Mouse (Mus musculus) neural tube, embryonic 15.5 days (tissue): Measurements from ENCODE around the gene Spred2. TPM values are rescaled to one million over a fixed set of nuclear protein-coding genes. Genes with fewer than 3 reads are reported as not detected.

Source experiments
- ATAC-seq: fragments of 200-750 bp; cut with Nextera tagmentation; 2 replicates; pipeline ENCODE4 v1.8.0; 2017; ENCODE audit warnings: mild to moderate bottlenecking, moderate TSS enrichment, moderate library complexity; ENCODE audit not compliant: low FRiP score
- H3K27ac ChIP-seq: fragments of 300-500 bp; sonication (generic); replicated peaks from 2 replicates; pipeline ENCODE4 v1.5.1; 2015; ENCODE audit warnings: mild to moderate bottlenecking, inconsistent platforms
- H3K27me3 ChIP-seq: fragments of 300-500 bp; sonication (generic); replicated peaks from 2 replicates; pipeline ENCODE4 v1.6.1; 2015; ENCODE audit warnings: inconsistent platforms
- H3K36me3 ChIP-seq: fragments of 300-500 bp; sonication (generic); 2 replicates; pipeline ENCODE4 v1.6.1; 2015; ENCODE audit warnings: inconsistent platforms
- H3K4me1 ChIP-seq: fragments of 300-500 bp; sonication (generic); 2 replicates; pipeline ENCODE4 v1.6.1; 2015; ENCODE audit warnings: inconsistent platforms
- H3K4me2 ChIP-seq: fragments of 300-500 bp; sonication (generic); 2 replicates; pipeline ENCODE4 v1.6.1; 2015; ENCODE audit warnings: inconsistent platforms, mild to moderate bottlenecking, moderate library complexity
- H3K4me3 ChIP-seq: fragments of 300-500 bp; sonication (generic); replicated peaks from 2 replicates; pipeline ENCODE4 v1.5.1; 2015; ENCODE audit warnings: mild to moderate bottlenecking, inconsistent platforms
- H3K9ac ChIP-seq: fragments of 300-500 bp; sonication (generic); replicated peaks from 2 replicates; pipeline ENCODE4 v1.6.1; 2015; ENCODE audit warnings: mild to moderate bottlenecking, inconsistent platforms
- H3K9me3 ChIP-seq: fragments of 300-500 bp; sonication (generic); replicated peaks from 2 replicates; pipeline ENCODE4 v1.6.1; 2016; ENCODE audit warnings: inconsistent platforms
- WGBS: fragments of 180-500 bp; shearing (Covaris S2); methylation state at CpG from one replicate; pipeline ENCODE4 v1.1.7; 2015; ENCODE audit warnings: mixed read lengths; 5-methylcytosine and 5-hydroxymethylcytosine counted together
- polyA plus RNA-seq: library from polyadenylated mRNA; unstranded; fragments of >200 nt; fragmentation: Nextera tagmentation; extraction: Ambion mirVana; gene quantifications from 2 replicates; pipeline ENCODE4 v1.2.1, GENCODE M21; 2015

The Spred2 gene
- 7.2 and 8.4 TPM in 2 replicates for polyA plus RNA-seq

DNA sequence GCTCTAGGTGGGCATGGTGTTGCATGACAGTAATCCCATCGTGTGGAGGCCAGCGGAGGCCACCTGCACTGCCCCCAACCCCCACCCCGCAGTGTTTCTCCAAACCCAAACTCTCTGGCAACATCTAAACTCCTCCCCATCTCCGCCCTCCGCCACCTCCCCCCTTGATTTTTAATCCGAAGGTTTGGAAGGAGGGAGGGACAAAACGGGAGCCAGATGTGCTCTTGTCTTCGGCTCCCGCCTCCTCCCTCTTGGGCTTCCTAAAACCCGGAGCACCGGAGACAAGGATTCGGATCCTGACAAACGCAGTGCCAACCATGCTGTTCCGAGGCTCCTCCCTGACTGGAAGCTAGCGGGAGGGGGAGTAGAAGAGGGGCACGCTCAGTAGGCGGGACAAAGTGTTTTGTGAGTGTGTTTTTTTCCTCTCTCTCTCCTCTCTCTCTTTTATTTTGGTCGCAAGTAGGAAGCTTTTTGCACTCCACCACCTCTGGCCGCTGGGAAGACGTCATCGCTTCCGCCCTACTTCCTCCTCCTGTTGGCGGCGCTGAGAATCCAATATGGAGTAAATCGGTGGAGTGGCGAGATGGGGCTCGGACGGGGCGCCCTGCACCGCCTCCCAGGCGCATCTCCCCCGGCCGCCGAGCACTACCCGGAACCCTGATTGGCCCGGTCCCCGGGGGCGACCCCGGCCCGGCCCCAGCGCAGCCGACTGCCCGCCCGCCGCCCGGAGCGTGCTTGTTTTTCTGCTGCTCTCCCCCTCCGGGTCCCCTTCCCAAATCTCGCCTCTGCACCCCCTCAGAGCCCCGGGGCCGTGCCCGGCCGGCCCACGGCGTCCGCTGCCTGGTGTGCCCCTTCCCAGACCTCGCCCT is at the start of gene Spred2:
Gene Spred2, plus strand, starts transcription at position 488 of the 869 bp plus-strand sequence.
- H3K4me3 ChIP-seq, result peak within 1 kb of the TSS; percentile 93
- H3K36me3 ChIP-seq, result no peaks in the 10 kb centered on the region
- H3K9me3 ChIP-seq, result no peaks in the 10 kb centered on the region
- ATAC-seq, result peak; percentile 65
- WGBS, result under 1% methylated on average over 56 of the region's 57 CpGs
- H3K4me2 ChIP-seq, result peak within 1 kb of the TSS; percentile 72
- H3K9ac ChIP-seq, result peak within 1 kb of the TSS; percentile 83
- peaks cover 45% of the 10 kb centered on the region for H3K4me1 ChIP-seq
- no peaks in the 10 kb centered on the region for H3K27me3 ChIP-seq
- H3K27ac ChIP-seq, result peak within 1 kb of the TSS; percentile 98

DNA sequence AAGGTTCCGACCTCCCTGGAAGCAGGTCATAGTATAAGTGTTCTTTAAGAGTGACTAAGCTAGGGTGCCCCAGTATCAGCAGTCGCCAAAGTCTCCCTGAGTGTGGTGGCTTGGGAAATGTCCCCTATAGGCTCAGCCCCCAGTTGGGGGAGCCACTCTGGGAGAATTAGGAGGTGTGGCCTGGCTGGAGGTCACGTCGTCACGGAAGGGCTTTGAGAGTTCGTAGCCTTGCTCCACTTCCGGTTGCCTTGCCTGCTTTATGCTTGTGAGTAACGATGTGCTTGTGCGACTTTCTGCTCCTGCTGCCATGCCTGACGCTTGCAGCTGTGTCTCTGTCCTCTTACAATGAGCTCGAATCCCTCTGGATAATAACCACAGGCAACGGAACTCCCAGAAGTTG is 48.6 kb upstream of the Spred2 start:
- H3K4me2 ChIP-seq, result no peak overlapping the region
- no peak overlapping the region for H3K9ac ChIP-seq
- ATAC-seq, result no peak
- H3K27me3 ChIP-seq, result no peaks in the 10 kb centered on the region
- WGBS, result 46% methylated on average over 12 of the region's 12 CpGs
- no peak overlapping the region for H3K4me3 ChIP-seq
- 0 out of 2 replicates have a peak, but pooled peaks cover 4% of the 10 kb centered on the region for H3K4me1 ChIP-seq
- H3K36me3 ChIP-seq, result no peaks in the 10 kb centered on the region
- H3K9me3 ChIP-seq, result no peaks in the 10 kb centered on the region
- H3K27ac ChIP-seq, result no peak overlapping the region

DNA sequence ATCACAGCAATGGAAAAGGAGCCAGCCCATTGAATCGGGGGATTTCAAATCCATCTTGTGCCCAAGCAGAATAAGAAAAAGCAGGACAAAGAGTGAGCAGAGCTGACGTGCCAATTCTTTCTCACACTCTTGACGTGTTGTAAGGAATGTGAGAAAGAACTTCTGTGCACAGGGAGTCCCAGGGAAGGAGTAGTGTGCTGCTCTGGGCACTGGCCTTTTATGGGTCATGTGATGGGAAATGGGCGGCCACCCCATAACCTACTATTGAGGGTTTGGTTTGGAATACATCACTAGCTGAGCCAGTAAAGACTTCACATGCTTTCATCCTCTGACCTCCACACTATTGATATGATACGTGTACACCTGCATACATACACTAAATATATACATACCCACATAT is 48.2 kb upstream of the Spred2 start:
- Histone ChIP-seq H3K9me3 (no peaks in the 10 kb centered on the region), H3K9ac (no peak overlapping the region), H3K36me3 (no peaks in the 10 kb centered on the region), H3K4me1 (0 out of 2 replicates have a peak, but pooled peaks cover 4% of the 10 kb centered on the region), H3K27ac (no peak overlapping the region), H3K27me3 (no peaks in the 10 kb centered on the region), H3K4me2 (no peak overlapping the region), H3K4me3 (no peak overlapping the region)
- no peak for ATAC-seq
- WGBS, result 64% methylated on average over 5 of the region's 5 CpGs

DNA sequence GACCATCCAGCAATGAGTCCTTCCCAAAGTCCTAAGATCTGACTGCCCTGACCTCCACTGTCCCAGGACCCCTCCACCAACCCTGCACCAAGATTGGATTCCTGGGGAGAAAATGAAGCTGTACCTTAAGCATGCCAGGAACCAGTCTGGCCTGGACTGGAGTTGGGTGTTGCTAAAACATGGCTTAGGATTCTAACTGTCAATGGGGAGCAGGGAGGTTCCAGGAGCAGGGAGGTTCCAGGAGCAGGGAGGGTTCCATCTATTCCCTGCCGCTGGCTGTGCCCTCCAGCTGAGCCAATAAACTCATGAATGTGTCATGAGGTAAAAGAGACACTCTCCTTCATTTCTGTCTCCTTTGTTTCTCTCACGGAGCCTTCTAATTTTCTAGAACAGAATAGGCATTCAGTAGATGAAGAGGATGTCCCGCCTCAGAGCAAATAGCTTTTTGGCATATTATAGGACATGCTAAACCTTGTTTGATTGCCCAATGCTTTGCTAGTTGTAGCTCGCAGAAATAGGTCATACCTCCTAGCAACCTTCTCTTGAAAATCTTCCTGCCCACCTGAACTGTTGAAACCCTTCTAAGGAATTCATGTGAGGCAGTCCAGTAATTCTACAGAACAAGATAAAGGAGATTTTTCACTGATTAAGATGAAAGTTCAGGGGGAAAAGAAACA is 46.8 kb upstream of the Spred2 start:
- Histone ChIP-seq H3K27ac (no peak overlapping the region), H3K4me1 (0 out of 2 replicates have a peak, but pooled peaks cover 4% of the 10 kb centered on the region), H3K36me3 (no peaks in the 10 kb centered on the region), H3K27me3 (no peaks in the 10 kb centered on the region), H3K4me2 (no peak overlapping the region), H3K9me3 (no peaks in the 10 kb centered on the region), H3K4me3 (no peak overlapping the region), H3K9ac (no peak overlapping the region)
- WGBS, result 29% methylated on average over 4 of the region's 4 CpGs
- ATAC-seq, result no peak

DNA sequence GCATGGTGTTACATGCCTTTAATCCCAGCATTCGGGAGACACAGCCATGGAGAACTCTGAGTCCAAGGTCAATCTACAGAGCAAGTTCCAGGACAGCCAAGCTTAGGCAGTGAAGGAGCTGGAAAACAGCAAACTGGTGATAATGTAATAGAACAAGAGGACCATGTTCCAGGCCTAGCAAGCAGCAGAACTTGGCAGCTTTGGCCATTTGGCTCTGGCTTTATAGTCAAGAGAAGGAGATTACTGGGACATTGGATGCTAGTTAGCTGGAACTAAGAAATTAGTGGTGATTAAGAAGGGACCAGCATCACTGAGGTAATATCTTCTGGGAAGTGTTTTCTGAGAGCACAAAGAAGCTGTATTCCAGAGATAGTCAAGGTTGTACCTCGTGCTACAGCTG is 42.8 kb upstream of the Spred2 start:
- H3K9me3 ChIP-seq, result peaks cover 3% of the 10 kb centered on the region; the same call in 1 of the 2 replicates
- H3K4me2 ChIP-seq, result no peak overlapping the region
- no peak overlapping the region for H3K4me3 ChIP-seq
- no peak overlapping the region for H3K9ac ChIP-seq
- WGBS, result 89% methylated on average over 2 of the region's 2 CpGs
- 0 out of 2 replicates have a peak, but pooled peaks cover 4% of the 10 kb centered on the region for H3K4me1 ChIP-seq
- H3K36me3 ChIP-seq, result no peaks in the 10 kb centered on the region
- no peaks in the 10 kb centered on the region for H3K27me3 ChIP-seq
- no peak overlapping the region for H3K27ac ChIP-seq
- no peak for ATAC-seq

DNA sequence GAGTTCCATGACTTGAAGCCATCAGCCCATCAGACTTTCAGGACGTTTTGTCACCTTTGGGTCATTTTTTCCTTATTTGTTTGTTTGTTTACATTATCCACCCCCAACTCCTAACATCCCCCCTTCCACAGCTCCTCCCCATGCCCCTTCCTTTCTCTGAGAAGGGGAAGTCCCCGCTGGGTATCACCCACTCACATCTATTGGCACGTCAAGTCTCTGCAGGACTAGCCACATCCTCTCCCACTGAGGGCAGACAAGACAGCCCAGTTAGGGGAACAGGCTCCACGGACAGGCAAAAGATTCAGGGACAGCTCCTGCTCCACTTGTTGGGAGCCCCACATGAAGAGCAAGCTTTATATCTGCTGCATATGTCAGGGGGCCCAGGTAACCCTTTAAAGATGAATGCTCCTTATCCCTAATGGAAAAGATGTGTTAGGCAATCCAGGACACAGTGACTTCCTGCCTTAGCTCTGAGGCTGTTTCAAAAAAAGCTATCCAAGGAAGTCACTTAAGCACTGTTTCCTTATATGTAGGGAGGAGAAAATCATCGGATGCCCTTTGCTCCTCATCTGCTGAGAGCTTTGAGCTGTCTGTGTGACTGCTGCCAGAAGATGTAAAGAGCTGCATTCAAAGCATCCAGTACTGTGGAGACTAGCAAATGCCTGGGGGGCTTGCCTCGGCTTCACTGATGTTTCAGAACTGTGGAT is 33.3 kb upstream of the Spred2 start:
- Histone ChIP-seq H3K27ac (no peak overlapping the region), H3K4me1 (no peaks in the 10 kb centered on the region), H3K27me3 (no peaks in the 10 kb centered on the region), H3K36me3 (no peaks in the 10 kb centered on the region), H3K9me3 (no peaks in the 10 kb centered on the region), H3K4me2 (no peak overlapping the region), H3K9ac (no peak overlapping the region), H3K4me3 (no peak overlapping the region)
- WGBS, result 65% methylated on average over 6 of the region's 6 CpGs
- ATAC-seq, result no peak

DNA sequence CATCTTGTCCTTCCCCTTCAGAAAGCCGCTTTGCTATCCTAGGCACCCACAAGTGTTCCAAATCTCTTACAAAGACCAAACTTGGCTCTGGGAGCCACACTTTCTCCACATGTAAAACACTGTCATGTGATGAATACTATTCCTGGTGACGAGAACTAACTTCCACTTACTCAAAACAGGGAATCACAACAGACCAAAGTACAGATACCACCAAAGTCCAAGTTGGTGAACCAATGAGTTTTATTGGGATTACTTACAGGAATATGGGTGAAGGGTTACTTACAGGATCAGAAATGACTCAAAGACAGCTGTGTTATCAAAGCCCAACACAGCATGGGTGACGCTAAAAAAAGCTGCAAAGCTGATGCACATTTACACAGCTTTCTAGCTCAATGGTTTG is 30.9 kb upstream of the Spred2 start:
- ATAC-seq, result no peak
- 88% methylated on average over 3 of the region's 3 CpGs for WGBS
- Histone ChIP-seq H3K9me3 (no peaks in the 10 kb centered on the region), H3K27me3 (no peaks in the 10 kb centered on the region), H3K4me1 (no peaks in the 10 kb centered on the region), H3K36me3 (no peaks in the 10 kb centered on the region), H3K9ac (no peak overlapping the region), H3K4me2 (no peak overlapping the region), H3K27ac (no peak overlapping the region), H3K4me3 (no peak overlapping the region)

DNA sequence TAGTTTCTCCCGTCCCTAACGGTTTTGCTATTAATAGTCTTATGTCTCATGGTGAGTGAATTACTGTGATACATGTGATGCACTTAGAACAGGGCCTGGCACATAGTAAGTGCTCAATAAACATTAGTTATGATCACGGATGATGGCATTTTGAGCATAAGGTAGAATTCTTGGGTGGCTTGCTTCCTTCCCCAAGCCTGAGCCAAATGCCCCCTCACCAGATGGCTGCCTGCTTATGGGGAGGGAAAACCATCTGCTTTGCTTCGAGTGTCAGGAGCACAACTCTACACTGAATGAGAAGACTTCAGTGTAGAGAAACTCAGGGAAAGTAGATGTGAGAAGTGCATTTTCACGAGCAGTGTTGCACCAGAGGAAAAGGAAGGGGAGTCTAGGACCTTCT is 24.6 kb upstream of the Spred2 start:
- ATAC-seq, result no peak
- no peak overlapping the region for H3K27ac ChIP-seq
- no peaks in the 10 kb centered on the region for H3K27me3 ChIP-seq
- no peak overlapping the region for H3K9ac ChIP-seq
- 78% methylated on average over 5 of the region's 5 CpGs for WGBS
- H3K36me3 ChIP-seq, result no peaks in the 10 kb centered on the region
- no peak overlapping the region for H3K4me3 ChIP-seq
- H3K4me2 ChIP-seq, result no peak overlapping the region
- H3K4me1 ChIP-seq, result no peaks in the 10 kb centered on the region
- 0 out of 2 replicates have a peak, but pooled peaks cover 6% of the 10 kb centered on the region for H3K9me3 ChIP-seq

DNA sequence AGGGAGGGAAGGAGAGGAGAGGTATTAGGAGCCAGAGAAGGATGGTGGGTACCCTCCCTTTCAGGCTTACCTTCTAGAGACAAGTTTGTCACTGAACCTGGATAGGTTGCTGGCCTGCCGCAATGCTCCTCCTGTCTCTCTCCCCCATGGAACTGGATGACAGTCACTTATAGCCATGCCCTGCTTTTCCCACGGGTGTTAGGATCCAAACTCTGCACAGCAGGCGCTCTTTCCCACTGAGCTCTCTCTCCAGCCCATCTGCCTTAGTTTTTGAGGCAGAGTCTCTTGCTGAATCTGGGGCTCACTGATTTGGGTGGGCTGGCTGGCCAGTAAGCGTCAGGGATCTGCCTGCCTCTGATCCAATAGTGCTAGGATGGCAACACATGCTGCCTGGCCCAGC is 23.5 kb upstream of the Spred2 start:
- Histone ChIP-seq H3K9ac (no peak overlapping the region), H3K36me3 (no peaks in the 10 kb centered on the region), H3K4me3 (no peak overlapping the region), H3K27ac (no peak overlapping the region), H3K9me3 (peaks cover 10% of the 10 kb centered on the region; the same call in 1 of the 2 replicates), H3K4me2 (no peak overlapping the region), H3K4me1 (no peaks in the 10 kb centered on the region), H3K27me3 (no peaks in the 10 kb centered on the region)
- ATAC-seq, result no peak
- WGBS, result 75% methylated on average over 4 of the region's 4 CpGs

DNA sequence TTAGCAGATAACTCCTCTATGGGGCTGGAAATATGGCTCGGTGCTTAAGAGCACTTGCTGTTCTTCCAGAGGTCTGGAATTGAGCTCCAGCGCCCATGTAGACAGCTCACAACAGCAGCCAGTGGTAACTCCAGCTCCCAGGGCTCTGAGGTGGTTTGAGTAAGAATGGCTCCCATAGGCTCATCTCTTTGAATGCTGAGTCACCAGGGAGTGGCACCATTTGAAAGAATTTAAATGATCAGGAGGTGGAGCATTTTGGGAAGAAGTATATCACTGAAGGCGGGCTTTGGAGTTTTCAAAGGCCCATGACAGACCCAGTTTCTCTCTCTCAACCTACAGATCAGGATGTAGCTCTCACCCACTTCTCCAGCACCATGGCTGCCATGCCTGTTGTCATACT is 13.0 kb upstream of the Spred2 start:
- 92% methylated on average over 3 of the region's 3 CpGs for WGBS
- H3K9me3 ChIP-seq, result peaks cover 16% of the 10 kb centered on the region; the same call in 1 of the 2 replicates

DNA sequence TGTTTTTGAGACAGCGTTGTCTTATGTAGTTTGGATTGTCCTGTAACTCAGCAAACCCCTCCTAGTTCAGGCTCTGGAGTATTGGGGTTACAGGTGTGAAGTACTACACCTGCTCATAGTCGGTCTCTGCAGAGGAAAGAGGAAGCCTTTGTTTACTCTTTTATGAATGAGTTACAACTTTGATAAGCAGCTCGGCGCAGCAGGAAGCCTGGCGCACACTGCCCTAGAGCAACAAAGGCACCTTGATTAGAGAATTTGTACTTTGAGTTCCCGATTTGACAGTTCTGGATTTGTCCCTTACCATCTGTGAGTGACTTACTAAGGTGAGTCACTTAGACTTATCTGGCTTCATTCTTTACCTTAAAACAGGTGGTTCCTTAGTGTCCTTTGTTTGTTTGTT is 12.0 kb upstream of the Spred2 start:
- Histone ChIP-seq H3K27ac (no peak overlapping the region), H3K36me3 (no peaks in the 10 kb centered on the region), H3K4me2 (no peak overlapping the region), H3K27me3 (no peaks in the 10 kb centered on the region), H3K9me3 (peaks cover 10% of the 10 kb centered on the region; the same call in 1 of the 2 replicates), H3K4me3 (no peak overlapping the region), H3K9ac (no peak overlapping the region), H3K4me1 (no peaks in the 10 kb centered on the region)
- ATAC-seq, result no peak
- WGBS, result 86% methylated on average over 6 of the region's 6 CpGs

More for the DNA sequence above, 13.0 kb upstream of the Spred2 start:
- Histone ChIP-seq H3K36me3 (no peaks in the 10 kb centered on the region), H3K4me1 (no peaks in the 10 kb centered on the region), H3K27me3 (no peaks in the 10 kb centered on the region), H3K4me3 (no peak overlapping the region), H3K9ac (no peak overlapping the region), H3K27ac (no peak overlapping the region), H3K4me2 (no peak overlapping the region)
- no peak for ATAC-seq
